Mouse (Mus musculus): ENCODE measurements around the gene Vwa1. TPM values are rescaled to one million over a fixed set of nuclear protein-coding genes. Genes with fewer than 3 reads are reported as not detected.
"Not testable (repeated sequence)": the region's sequence is repeated elsewhere in the genome, so short reads cannot be mapped to it uniquely, and the experiment has no call there.

Vwa1 gene
- polyA plus RNA-seq (2012; rRNA removed), result 30.7 and 31.8 TPM in 2 replicates

DNA sequence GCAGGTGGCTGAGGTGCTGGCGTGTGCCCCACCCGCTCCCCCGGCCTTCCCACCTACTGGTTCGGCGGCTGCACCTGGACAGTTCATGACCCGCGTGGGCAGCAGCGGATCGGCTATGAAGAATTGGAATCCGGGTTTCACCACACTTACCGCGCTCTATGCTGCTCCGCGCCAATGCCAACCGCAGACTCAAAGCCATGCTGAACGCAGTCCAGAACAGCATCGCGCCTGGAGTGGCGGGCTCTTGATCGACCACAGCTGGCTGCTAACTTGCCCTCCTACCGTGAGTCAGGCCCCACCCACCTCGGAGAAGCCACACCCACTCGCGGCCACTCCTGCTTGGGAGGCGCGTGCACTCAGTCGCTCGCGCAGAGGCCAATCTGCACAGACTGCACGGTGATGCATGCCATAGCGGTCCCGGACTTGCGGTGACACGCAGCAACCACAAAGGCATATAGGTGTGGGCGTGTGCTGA lies at the start of gene Vwa1:
Gene Vwa1 (minus strand): TSS at position 419 of the 475 bp plus-strand sequence.
- peak; percentile 75 to 91 for DNase-seq (ENCODE audit: extremely low spot score in 1 of 2, low spot score in 1 of 2)

DNA sequence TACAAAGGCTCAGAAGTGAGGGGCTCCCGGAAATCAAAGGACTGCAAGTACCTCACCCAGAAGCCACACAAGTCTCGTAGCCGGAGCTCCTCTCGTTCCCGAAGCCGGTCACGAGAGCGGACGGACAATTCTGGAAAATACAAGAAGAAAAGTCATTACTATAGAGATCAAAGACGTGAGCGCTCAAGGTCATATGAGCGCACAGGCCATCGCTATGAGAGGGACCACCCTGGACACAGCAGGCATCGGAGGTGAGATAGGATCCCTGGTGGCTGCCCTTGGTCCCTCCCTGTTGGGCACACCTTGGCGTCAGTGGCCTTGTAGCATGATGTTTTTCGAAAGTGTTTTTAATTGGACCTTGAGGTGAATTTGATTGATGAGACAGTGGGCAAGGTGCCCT lies 48.9 kb upstream of the Vwa1 start:
- no peak for DNase-seq (ENCODE audit: extremely low spot score in 1 of 2, low spot score in 1 of 2)

DNA sequence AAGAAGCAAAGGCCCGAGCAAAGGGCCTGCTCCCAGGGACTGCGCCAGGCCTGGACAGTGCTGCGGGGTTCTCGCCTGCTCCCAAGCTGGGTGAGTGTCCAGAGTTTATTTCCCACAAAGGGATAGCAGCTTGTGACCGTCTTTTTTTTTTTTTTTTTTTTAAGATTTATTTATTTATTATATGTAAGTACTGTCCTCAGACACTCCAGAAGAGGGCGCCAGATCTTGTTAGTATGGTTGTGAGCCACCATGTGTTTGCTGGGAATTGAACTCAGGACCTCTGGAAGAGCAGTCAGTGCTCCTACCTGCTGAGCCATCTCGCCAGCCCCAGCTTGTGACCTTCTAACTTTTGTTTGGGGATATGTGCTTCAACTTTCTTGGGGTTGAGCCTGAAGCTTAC lies 46.5 kb upstream of the Vwa1 start:
- DNase-seq (ENCODE audit: extremely low spot score in 1 of 2, low spot score in 1 of 2), result no peak

DNA sequence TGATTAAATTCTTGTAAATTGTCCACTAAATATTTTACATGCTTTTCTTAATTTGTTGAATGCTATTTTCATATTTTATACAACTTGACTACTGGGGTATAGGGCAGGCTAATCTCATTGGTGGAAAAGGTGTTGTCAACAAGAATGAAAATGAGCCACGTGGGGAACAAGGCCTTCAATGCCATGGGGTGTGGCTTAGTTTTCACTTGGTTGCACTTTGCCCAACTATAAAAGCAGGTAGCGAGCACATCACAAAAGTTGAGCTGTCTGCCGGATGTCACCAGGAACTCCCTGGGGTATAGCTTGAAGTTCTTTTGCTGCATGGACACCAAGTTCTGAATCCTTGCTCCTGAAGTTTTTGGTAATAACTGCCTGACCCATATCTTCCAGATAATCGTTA lies 43.0 kb upstream of the Vwa1 start:
- DNase-seq (ENCODE audit: extremely low spot score in 1 of 2, low spot score in 1 of 2), result no peak

DNA sequence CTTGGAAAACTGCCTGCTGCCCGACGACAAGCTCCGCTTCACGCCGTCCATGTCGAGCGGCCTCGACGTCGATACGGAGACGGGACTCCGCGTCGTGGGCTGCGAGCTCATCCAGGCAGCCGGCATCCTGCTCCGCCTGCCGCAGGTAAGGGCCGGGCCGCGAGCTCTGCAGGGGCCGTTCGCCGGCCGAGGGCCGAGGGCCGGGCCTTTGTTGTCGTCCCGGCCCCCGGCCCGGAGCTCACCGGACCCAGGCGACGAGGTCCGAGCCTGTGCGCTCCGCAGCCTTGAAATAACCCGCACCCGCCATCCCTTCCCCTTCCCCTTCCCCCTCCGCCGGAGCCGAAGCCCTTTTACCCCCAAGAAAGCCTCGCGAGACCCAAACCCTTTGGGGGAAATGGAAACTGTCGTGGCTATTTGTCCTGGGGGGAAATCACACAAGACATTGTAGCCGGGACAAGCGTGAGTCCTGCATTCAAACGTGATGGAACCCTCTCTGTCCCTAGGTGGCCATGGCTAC lies 38.2 kb upstream of the Vwa1 start:
- DNase-seq (ENCODE audit: extremely low spot score in 1 of 2, low spot score in 1 of 2), result no peak

DNA sequence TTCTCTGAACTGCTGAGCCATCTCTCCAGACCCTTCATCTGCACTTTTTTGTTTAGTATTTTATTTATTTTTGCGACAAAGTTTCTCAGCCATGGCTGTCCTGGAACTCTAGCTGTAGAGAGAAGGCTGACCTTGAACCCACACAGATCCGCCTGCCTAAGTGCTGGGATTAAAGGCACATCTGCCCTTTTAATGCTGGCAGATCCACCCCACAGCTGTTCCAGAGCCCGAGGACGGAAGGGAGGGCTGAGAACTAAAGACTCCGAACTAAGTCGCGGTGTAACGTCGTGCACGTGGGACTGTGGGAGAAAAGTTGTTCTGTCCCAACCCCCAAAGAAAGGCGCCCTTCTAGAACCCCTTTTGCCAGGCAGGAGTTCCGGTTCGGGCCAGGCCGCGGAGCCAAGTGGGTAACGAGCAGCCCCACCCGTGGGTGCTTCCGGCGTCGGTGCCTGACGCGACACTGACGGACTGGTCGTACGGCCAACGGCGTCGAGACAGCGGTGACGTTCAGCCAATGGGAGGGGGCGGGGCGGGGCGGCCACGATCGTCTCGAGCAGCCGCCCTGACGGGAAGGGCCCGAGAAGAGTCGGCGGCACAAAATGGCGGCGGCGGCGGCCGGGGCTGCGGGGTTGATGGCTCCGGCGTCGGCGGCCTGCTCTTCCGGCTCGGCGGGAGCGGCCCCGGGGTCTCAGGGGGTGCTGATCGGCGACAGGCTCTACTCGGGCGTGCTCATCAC lies 37.6 kb upstream of the Vwa1 start, which contains the start of gene Ccnl2:
Gene Ccnl2 (plus strand): TSS at position 561 of the 736 bp plus-strand sequence.
- DNase-seq (ENCODE audit: extremely low spot score in 1 of 2, low spot score in 1 of 2), result peak; percentile 82 to 93

DNA sequence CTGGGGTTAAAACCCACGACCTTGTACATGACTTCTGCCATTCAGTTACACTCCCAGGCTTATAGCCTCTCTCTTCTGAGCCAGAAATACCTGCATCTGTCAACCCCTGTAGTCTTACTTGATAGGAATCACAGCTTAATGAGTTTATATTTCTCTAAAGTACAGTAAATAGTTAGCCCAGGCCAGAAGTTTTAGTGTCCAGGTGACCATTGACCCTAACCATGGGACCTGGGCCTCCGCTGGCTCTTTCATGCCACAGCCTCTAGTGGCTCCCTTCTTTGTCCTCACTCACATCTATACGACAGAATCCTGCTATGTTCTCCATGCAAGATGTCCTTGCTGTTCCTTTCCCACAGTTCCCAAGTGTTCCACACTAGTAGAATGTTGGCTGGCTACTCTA lies 33.3 kb upstream of the Vwa1 start:
- DNase-seq (ENCODE audit: extremely low spot score in 1 of 2, low spot score in 1 of 2), result no peak

DNA sequence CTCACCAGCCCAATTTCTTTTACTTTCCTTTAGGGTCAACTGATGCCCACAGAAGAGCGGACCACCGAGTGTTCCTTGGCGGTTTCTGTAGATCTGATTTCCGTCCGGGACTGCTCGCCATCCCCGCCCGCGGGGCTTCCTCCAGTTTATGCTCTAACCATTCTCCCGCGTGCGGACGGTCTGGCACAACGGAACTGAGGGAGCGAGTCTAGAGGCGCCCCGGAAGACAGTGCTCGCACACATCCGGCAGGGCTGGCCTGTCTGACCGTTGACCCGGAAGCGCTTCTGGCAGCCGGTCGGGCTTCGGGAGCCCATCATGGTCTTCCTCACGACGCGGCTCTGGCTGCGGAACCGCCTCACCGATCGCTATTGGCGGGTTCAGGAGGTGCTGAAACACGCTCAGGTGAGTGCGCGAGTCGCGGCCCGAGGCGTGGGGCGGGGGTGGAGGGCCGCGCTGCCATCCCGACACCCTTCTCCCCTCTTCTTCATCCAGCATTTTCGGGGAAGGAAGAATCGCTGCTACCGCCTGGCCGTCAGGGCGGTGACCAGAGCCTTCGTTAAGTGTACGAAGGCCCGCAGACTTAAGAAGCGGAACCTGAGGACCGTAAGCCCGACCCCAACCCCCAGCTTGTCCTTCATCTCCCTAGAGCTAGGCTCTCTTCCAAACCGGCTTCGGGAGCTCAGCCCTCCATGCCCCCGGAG lies 29.0 kb upstream of the Vwa1 start:
- DNase-seq (ENCODE audit: extremely low spot score in 1 of 2, low spot score in 1 of 2), result peak; percentile 83 to 97

DNA sequence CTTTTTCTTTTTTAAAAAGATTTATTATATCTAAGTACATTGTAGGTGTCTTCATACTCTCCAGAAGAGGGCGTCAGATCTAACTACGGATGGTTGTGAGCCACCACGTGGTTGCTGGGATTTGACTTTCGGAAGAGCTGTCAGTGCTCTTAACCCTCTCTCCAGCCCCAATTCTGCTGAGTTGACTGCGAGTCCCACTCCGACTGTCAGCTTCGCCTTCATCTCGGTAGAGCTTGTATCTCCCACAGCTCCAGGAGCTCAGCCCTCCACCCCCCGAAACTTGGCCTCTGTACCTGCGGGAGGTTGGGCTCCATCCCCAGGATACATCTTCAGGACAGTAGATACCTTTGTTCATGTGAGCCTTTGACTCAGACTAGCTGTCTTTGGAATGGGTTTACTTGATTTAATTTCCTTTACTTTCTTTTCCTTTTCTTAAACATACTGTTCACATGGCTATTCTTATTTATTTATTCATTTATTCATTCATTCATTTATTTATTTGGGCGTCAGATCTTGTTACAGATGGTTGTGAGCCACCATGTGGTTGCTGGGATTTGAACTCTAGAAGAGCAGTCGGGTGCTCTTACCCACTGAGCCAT lies 28.3 kb upstream of the Vwa1 start, which contains the start of gene Mrpl20:
Gene Mrpl20 (plus strand): TSS at position 138 of the 599 bp plus-strand sequence.
- DNase-seq (ENCODE audit: extremely low spot score in 1 of 2, low spot score in 1 of 2), result no peak

DNA sequence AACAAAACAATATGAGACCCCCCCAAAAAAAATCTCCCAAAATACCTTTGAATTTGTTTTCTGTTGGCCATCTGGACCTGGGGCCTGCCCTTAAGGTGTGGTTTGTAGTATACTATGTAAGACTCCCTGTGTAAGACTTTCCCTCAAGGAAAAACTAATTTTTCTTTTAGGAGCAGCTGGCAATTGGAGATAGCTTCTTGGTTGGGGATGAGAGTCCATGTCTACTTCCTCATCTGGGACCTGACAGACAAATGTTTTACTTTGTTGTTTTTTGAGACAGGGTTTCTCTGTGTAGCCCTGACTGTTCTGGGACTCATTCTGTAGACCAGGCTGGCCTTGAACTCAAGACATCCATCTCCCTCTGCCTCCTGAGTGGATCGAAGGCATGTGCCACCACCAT lies 27.6 kb upstream of the Vwa1 start:
- DNase-seq (ENCODE audit: extremely low spot score in 1 of 2, low spot score in 1 of 2), result no peak

DNA sequence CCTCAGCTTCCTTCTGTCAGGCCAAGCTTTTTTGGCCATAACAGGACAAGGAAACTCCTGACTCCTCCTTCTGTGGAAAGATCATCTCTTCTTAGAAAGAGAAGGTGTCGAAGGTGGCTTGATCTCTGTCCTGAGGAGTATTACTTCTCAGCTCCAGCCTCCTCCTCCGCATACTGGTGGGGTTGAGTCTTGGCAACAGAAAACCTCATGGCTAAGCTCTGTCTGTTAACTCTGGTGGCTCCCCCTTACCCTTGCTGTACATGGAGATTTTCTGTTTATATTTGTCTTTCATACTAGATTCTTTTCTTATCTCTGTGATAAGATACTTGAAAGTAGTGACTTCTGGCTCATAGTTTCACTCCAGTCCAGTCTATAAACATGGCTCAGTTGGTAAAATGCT lies 19.2 kb upstream of the Vwa1 start:
- no peak for DNase-seq (ENCODE audit: extremely low spot score in 1 of 2, low spot score in 1 of 2)

DNA sequence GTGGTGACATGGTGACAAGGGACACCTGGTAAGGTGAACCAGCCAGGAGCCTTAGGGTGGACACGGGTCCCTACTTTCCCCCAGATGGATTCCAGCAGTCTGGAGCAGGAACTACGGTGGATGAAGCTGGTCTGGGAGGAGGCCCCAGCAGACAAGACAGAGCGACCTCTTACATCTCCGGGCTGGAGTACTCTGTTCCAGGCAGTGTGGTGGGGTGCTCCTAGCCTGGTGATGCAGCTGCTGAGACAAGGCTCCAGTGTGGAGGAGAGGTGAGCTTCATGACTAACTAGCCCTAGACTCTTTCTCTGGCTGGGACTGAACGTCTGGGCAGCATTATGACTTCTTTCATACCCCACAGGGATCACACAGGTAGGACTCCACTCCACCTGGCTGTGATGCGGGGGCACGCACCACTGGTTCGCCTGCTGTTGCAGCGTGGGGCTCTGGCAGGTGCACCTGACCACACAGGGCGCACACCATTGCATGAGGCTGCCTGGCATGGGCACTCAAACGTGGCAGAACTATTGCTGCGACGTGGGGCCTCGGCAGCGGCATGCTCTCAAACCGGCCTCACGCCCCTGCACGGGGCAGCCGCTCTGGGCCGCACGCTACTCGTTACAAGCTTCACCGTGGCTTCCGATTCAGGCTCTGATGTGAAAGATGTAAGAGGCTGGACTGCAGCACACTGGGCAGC lies 16.9 kb upstream of the Vwa1 start:
- no peak for DNase-seq (ENCODE audit: extremely low spot score in 1 of 2, low spot score in 1 of 2)

DNA sequence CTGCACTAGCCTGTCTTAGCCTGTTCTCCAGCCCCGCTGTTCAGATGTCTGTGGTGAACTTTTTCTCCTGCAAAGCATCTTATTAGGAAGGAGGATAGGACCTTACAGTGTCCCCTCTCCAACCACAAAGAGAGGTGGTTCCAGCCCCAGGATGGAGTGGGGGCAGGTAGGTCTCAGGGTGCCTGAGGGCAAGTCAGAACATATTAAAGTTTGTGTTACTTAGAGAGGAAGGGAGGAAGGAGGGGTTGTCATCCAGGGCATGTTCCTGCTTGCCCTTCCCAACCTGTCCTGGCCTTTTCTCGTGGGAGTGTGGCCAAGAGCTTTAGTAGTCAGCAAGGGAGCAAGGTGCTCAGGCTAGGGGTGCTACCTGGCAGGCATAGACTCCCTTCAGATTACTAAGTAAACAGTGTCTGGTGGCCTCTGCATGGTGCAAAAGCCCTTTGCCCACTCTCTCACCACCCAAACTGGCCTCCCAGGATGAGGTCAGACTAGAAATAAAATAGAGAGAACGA lies 16.2 kb upstream of the Vwa1 start:
- DNase-seq (ENCODE audit: extremely low spot score in 1 of 2, low spot score in 1 of 2), result no peak

DNA sequence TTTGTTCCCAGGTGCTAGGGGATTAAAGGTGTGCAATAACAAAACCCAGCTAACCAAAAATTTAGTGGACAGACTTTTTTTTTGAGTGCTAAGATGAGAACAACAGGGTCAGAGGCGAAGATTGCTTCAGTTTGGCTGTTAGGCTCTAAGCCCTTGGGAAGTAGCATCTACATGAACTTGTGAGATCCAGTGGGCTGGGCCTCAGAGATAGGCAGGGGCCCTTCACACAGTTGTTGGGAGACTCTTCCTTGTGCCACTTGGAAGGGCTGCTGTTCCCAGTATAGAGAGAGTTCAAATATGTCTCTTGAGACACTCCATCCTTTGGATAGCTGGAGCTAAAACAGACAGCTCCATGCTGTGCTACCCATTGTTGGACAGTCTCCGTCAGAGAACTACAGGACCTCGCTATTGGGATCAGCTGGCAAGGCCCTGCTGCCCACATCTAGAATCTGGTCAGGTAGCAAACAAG lies 15.6 kb upstream of the Vwa1 start, which contains the start of gene Ankrd65:
Gene Ankrd65 (plus strand): TSS at position 419 of the 469 bp plus-strand sequence.
- DNase-seq (ENCODE audit: extremely low spot score in 1 of 2, low spot score in 1 of 2), result no peak

DNA sequence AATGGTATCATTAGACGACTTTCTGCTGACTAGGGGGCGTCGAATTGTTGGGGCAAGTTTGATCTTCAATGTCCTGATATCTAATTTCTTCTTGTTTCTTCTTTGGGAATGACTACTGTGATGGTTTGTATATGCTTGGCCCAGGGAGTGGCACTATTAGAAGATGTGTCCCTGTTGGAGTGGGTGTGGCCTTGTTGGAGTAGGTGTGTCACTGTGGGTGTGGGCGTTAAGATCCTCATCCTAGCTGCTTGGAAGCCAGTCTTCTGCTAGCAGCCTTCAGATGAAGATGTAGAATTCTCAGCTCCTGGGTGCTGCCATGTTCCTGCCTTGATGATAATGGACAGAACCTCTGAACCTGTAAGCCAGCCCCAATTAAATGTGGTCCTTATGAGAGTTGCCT lies 14.3 kb upstream of the Vwa1 start:
- DNase-seq (ENCODE audit: extremely low spot score in 1 of 2, low spot score in 1 of 2), result not testable (repeated sequence)

DNA sequence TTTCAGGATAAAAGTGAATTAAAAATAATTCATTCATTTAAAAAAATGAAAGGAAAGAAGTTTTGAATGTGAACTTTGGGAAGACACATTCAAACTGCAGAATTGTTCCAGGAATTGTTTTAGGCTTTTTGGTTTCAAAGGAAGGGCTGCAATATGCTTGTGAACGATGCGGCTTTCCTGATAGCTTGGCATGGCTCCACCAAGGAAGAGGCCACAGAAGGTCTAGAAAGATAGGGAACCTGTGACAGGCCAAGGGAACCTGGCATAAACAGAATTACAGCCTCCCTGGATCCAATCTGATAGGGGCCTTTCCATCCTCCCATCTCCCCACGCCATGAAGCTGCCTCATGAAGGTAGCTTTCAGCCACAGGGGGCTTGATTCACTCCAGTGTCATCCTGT lies 13.8 kb upstream of the Vwa1 start:
- DNase-seq (ENCODE audit: extremely low spot score in 1 of 2, low spot score in 1 of 2), result no peak

DNA sequence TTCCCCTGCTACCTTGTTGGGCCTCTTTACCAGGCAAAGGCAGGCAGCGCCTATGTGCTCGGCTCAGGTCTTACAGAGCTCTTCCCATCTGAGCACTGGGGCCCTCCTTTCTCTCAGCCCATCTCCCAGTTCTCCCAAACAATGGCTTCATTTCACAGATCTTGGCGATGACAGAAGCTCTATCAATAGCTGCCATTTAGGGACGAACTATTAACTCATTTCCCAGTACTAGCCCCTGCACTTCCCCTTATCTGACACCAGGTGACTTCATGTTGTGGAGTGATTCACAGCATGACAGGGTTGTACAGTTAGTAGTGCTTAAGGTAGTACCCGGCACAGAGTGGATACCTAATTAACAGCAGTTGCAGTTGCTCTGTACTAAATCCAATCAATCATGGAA lies 11.3 kb upstream of the Vwa1 start, which contains the start of gene Tmem88b:
Gene Tmem88b (minus strand): TSS at position 56 of the 400 bp plus-strand sequence.
- DNase-seq (ENCODE audit: extremely low spot score in 1 of 2, low spot score in 1 of 2), result no peak

DNA sequence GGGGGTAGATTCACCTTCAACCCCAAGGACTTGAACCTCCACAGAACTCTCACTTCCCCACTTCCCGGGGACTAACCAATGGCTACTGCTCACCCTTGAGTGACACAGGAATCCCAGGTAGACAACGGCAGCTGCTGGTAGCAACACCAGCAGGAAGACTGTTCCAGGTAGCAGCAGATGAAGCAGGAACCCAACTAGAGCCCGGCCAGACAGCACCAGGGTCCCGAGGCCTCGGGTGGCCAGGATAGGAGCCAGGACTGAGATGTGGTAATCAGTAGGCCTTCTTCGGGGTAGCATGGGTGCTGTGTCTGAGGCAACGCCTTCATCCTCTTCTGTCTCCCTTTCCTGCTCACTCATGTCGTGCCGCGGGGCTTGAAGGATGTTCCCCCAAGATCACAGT lies 10.7 kb upstream of the Vwa1 start:
- DNase-seq (ENCODE audit: extremely low spot score in 1 of 2, low spot score in 1 of 2), result no peak

DNA sequence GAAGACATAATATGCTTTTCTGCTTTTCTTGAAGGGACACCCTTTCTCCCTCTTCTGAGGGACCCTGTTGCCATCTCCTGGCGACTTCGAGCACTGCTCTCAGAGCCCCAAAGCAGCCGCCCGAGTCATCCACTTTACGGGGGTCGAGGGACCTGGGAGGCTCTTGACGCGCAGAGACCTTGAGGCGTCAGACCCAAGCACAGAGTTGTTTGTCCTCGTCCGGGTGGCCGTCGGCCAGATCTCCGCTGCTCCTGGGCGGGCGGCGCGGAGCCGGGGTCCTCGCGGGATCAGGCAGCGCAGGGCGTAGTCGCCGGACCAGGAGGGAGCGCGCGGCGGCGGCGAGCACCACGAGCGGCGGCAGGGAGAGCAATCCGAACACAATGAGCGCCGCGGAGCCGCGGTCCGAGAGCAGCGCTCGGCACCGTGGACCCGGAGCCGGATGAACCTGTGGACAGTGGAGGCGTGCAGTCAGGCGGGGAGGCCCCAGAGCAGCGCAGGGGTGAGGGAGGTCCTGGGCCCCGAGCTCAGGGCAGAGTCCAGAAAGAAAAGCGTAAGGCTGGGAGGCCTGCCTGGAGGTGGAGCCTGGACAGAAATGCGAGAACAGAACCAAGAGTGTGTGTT lies 9.7 kb upstream of the Vwa1 start:
- peak; percentile 45 to 79 for DNase-seq (ENCODE audit: extremely low spot score in 1 of 2, low spot score in 1 of 2)

Measured in frontal cortex, adult 2 months (tissue).